Mouse (Mus musculus) left cerebral cortex, postnatal 14 days (tissue): ENCODE results near the gene Mageb1. TPM values are rescaled to one million over a fixed set of nuclear protein-coding genes. Genes with fewer than 3 reads are reported as not detected.
"Not testable (repeated sequence)": the region's sequence is repeated elsewhere in the genome, so short reads cannot be mapped to it uniquely, and the experiment has no call there.

Experiments used
- DNase-seq, 2 experiments: peaks; one replicate each; pipeline ENCODE4 v3.0.0; 2021 to 2022; ENCODE audit warnings: low spot score in 2 of 2, mixed read lengths in 1 of 2
- intact Hi-C: fragments of 180-260 bp; cut with DNase I; formaldehyde crosslinking; loops from one replicate; pipeline ENCODE4 v1.15.1; 2025
- long read RNA-seq, 2 experiments: library from polyadenylated mRNA; stranded (forward); transcript quantifications; one replicate each; pipeline ENCODE4 v2.0.0; 2021
- total RNA-seq, 2 experiments: library from RNA; stranded (reverse); gene quantifications; 2 replicates each; pipeline ENCODE4 v1.2.3; 2021

The Mageb1 gene
- total RNA-seq = not detected
- long read RNA-seq, experiment 1 = 0 reads
- long read RNA-seq, experiment 2 = 0 reads

GRCm38 (mm10) chrX:92016233-92016632, at the start of gene Mageb1:
TSS of gene Mageb1 (minus strand) at chrX:92016333.
- DNase-seq, intact Hi-C loops: not testable (repeated sequence)

Other genes with a start within 250 kb of the Mageb1 start
- gene Mageb5, start 233.3 kb downstream of the Mageb1 start, total RNA-seq = not detected